Mouse (Mus musculus) kidney, postnatal 0 days (tissue): ENCODE data around the gene Cers4. TPM values are rescaled to one million over a fixed set of nuclear protein-coding genes. Genes with fewer than 3 reads are reported as not detected.

Source experiments
- ATAC-seq: fragments of 200-750 bp; cut with Nextera tagmentation; replicated peaks from 2 replicates; pipeline ENCODE4 v1.8.0; 2017; ENCODE audit warnings: low read depth, moderate number of reproducible peaks, moderate TSS enrichment, moderate library complexity; ENCODE audit not compliant: low FRiP score
- DNase-seq: peaks from one replicate; pipeline ENCODE4 v3.0.0-alpha.2; 2016; ENCODE audit warnings: low spot score
- H3K27ac ChIP-seq: fragments of 300-500 bp; sonication (generic); 2 replicates; pipeline ENCODE4 v1.5.1; 2014; ENCODE audit warnings: mild to moderate bottlenecking
- H3K27me3 ChIP-seq: fragments of 300-500 bp; sonication (generic); 2 replicates; pipeline ENCODE4 v1.6.1; 2014; ENCODE audit warnings: low read length, mixed read lengths; ENCODE audit not compliant: insufficient read depth
- H3K36me3 ChIP-seq: fragments of 300-500 bp; sonication (generic); 2 replicates; pipeline ENCODE4 v1.6.1; 2014; ENCODE audit warnings: low read length, mixed read lengths; ENCODE audit not compliant: insufficient read depth
- H3K4me1 ChIP-seq: fragments of 300-500 bp; sonication (generic); replicated peaks from 2 replicates; pipeline ENCODE4 v1.6.1; 2014; ENCODE audit warnings: antibody characterized with exemption, low read length, mixed read lengths; ENCODE audit not compliant: insufficient read depth
- H3K4me2 ChIP-seq: fragments of 300-500 bp; sonication (generic); 2 replicates; pipeline ENCODE4 v1.6.1; 2014; ENCODE audit warnings: mild to moderate bottlenecking, low read length, moderate library complexity, mixed read lengths
- H3K4me3 ChIP-seq: fragments of 300-500 bp; sonication (generic); replicated peaks from 2 replicates; pipeline ENCODE4 v1.5.1; 2014; ENCODE audit warnings: low read depth, low read length
- H3K9ac ChIP-seq: fragments of 300-500 bp; sonication (generic); 2 replicates; pipeline ENCODE4 v1.6.1; 2014; ENCODE audit warnings: low read depth, low read length
- H3K9me3 ChIP-seq: fragments of 300-500 bp; sonication (generic); replicated peaks from 2 replicates; pipeline ENCODE4 v1.6.1; 2016; ENCODE audit warnings: low read length, inconsistent platforms, mixed read lengths
- CTCF ChIP-seq: IDR thresholded peaks from 2 replicates; pipeline ENCODE4 v1.5.1; 2016; ENCODE audit warnings: antibody characterized with exemption, low read depth, mild to moderate bottlenecking, moderate library complexity
- WGBS: fragments of 180-500 bp; shearing (Covaris S2); extraction: QIAGEN DNeasy Blood & Tissue Kit; methylation state at CpG from one replicate; pipeline ENCODE4 v1.1.7; 2014; 5-methylcytosine and 5-hydroxymethylcytosine counted together
- polyA plus RNA-seq: library from polyadenylated mRNA; unstranded; fragments of >200 nt; fragmentation: Nextera tagmentation; extraction: Ambion mirVana; gene quantifications from 2 replicates; pipeline ENCODE4 v1.2.1, GENCODE M21; 2015

The Cers4 gene
- polyA plus RNA-seq: 18.8 and 19.9 TPM in 2 replicates

GRCm38 (mm10) chr8:4492851-4493685 lies at the start of gene Cers4:
Cers4 (plus strand) TSS chr8:4493026.
- H3K36me3 ChIP-seq: no peaks in the 10 kb centered on the region
- H3K9ac ChIP-seq: peak within 1 kb of the TSS; percentile 63
- peak; percentile 92 for ATAC-seq
- H3K27ac ChIP-seq: peak within 1 kb of the TSS; percentile 52
- peak within 1 kb of the TSS; percentile 53 for H3K4me3 ChIP-seq
- no peaks in the 10 kb centered on the region for H3K27me3 ChIP-seq
- no peaks in the 10 kb centered on the region for H3K9me3 ChIP-seq
- no peak for TF ChIP-seq CTCF
- peak; percentile 95 for DNase-seq
- under 1% methylated on average over 33 of the region's 39 CpGs for WGBS
- peak within 1 kb of the TSS; percentile 77 for H3K4me2 ChIP-seq
- no peaks in the 10 kb centered on the region; the same call in 1 of the 2 replicates for H3K4me1 ChIP-seq

- ATAC-seq: no peak
- no peak overlapping the region for H3K9ac ChIP-seq
- no peak for DNase-seq
- TF ChIP-seq CTCF: no peak
- 82% methylated on average over 2 of the region's 2 CpGs for WGBS
- H3K27ac ChIP-seq: no peak overlapping the region
- no peak overlapping the region for H3K4me2 ChIP-seq
- no peaks in the 10 kb centered on the region for H3K36me3 ChIP-seq
- H3K4me1 ChIP-seq: no peaks in the 10 kb centered on the region
- H3K9me3 ChIP-seq: no peaks in the 10 kb centered on the region
- no peak overlapping the region for H3K4me3 ChIP-seq
- no peaks in the 10 kb centered on the region for H3K27me3 ChIP-seq
Observed at GRCm38 (mm10) chr8:4458165-4458564, 34.7 kb upstream of the Cers4 start.

GRCm38 (mm10) chr8:4463061-4463460 lies 29.8 kb upstream of the Cers4 start:
- no peaks in the 10 kb centered on the region for H3K27me3 ChIP-seq
- WGBS: 93% methylated on average over 2 of the region's 2 CpGs
- no peak overlapping the region for H3K4me2 ChIP-seq
- H3K9ac ChIP-seq: no peak overlapping the region
- no peak overlapping the region for H3K27ac ChIP-seq
- DNase-seq (no peak), ATAC-seq (no peak)
- no peaks in the 10 kb centered on the region for H3K4me1 ChIP-seq
- no peaks in the 10 kb centered on the region for H3K9me3 ChIP-seq
- H3K36me3 ChIP-seq: no peaks in the 10 kb centered on the region
- TF ChIP-seq CTCF: no peak
- H3K4me3 ChIP-seq: no peak overlapping the region

GRCm38 (mm10) chr8:4474419-4475187 lies 18.2 kb upstream of the Cers4 start:
- Histone ChIP-seq H3K4me1 (no peaks in the 10 kb centered on the region), H3K4me2 (no peak overlapping the region), H3K27ac (no peak overlapping the region), H3K9me3 (no peaks in the 10 kb centered on the region), H3K9ac (no peak overlapping the region), H3K4me3 (no peak overlapping the region), H3K36me3 (no peaks in the 10 kb centered on the region), H3K27me3 (no peaks in the 10 kb centered on the region)
- TF ChIP-seq CTCF: no peak
- DNase-seq (no peak), ATAC-seq (no peak)
- 64% methylated on average over 7 of the region's 7 CpGs for WGBS

- Histone ChIP-seq H3K9ac (no peak overlapping the region), H3K4me1 (no peaks in the 10 kb centered on the region), H3K27me3 (no peaks in the 10 kb centered on the region), H3K36me3 (no peaks in the 10 kb centered on the region), H3K4me3 (no peak overlapping the region), H3K27ac (no peak overlapping the region), H3K4me2 (no peak overlapping the region), H3K9me3 (no peaks in the 10 kb centered on the region)
- no peak for ATAC-seq
- WGBS: 74% methylated on average over 4 of the region's 4 CpGs
- DNase-seq: no peak
- TF ChIP-seq CTCF: no peak
Observed at GRCm38 (mm10) chr8:4481154-4481553, 11.7 kb upstream of the Cers4 start.

GRCm38 (mm10) chr8:4481586-4481985 lies 11.2 kb upstream of the Cers4 start:
- Histone ChIP-seq H3K4me3 (no peak overlapping the region), H3K27ac (no peak overlapping the region), H3K9me3 (no peaks in the 10 kb centered on the region), H3K4me1 (no peaks in the 10 kb centered on the region), H3K27me3 (no peaks in the 10 kb centered on the region), H3K4me2 (no peak overlapping the region), H3K9ac (no peak overlapping the region), H3K36me3 (no peaks in the 10 kb centered on the region)
- WGBS: 72% methylated on average over 4 of the region's 4 CpGs
- no peak for TF ChIP-seq CTCF
- DNase-seq: no peak
- no peak for ATAC-seq
